Mouse (Mus musculus): ENCODE measurements at regions not wholly inside any gene's neighbourhood (a gene's known extent, or its start where the extent isn't known, plus 50 kb on each side); places are given as distances from the start of the nearest gene placed in this dataset.

DNA sequence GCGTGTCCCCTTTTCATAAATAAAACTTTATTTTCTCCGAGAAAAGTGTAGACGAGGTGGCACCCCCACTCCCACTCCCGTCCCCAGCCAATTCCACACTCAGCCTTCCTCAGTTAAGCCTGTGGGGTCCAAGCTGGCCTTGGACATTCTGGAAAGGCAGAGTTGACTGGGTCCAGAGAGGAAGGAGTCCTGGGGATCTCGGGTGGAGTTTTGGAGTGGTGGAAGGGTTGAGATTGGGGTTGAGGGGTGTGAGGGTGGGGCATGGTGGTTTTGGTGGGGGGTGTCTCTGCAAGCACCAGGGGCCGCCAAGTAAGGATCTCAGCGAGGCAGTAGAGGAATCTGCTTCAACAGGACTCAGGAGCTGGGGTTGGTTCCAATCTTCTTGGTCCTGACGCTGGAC lies 52.7 kb upstream of the Ezh2 start:
- no peak overlapping the region for H3K4me3 ChIP-seq (replicated peaks in 1 of 3; ENCODE audit: low read depth in 2 of 3, low read length in 2 of 3, poor library complexity in 1 of 3)
- H3K36me3 ChIP-seq (replicated peaks in 1 of 2; ENCODE audit: control insufficient read depth in 1 of 2, insufficient read depth in 1 of 2, low read length in 1 of 2) = no peaks in the 10 kb centered on the region
- H3K27me3 ChIP-seq (replicated peaks) = no peaks in the 10 kb centered on the region
- no peak for DNase-seq (ENCODE audit: extremely low read depth)
- dilution Hi-C loops (cut with MboI; ENCODE audit: extremely low pct_ligation_motif_present, extremely low pct_unique_long_range_greater_than_20kb, low sequenced_read_pairs) = no loop called here
- peaks cover 0 to 3% of the 10 kb centered on the region in 2 experiments; a peak in 1 of 4 replicates for H3K4me1 ChIP-seq (ENCODE audit: control insufficient read depth in 1 of 2, insufficient read depth in 2 of 2)
- in situ Hi-C loops (cut with MboI; ENCODE audit: low pct_ligation_motif_present, low pct_unique_long_range_greater_than_20kb, low sequenced_read_pairs) = no loop called here
- no peak overlapping the region for H3K9ac ChIP-seq (ENCODE audit: insufficient read depth, low read depth)
- no peak overlapping the region for H3K27ac ChIP-seq (ENCODE audit: insufficient read depth, low read depth)
- no peak overlapping the region for H3K4me2 ChIP-seq (ENCODE audit: insufficient read depth, low read depth, poor library complexity, severe bottlenecking)
- no peaks in the 10 kb centered on the region for H3K9me3 ChIP-seq (replicated peaks; ENCODE audit: low read length)
- no peaks in the 10 kb centered on the region for H3K79me2 ChIP-seq (replicated peaks; ENCODE audit: control insufficient read depth, extremely low read depth, insufficient read depth, poor library complexity, severe bottlenecking)
- no peak for TF ChIP-seq USF1 (IDR thresholded peaks at IDR 0.05; ENCODE audit: low read depth, low read length)
- TF ChIP-seq E2F4 (IDR thresholded peaks at IDR 0.05; ENCODE audit: insufficient replicate concordance, low read depth, low read length) = no peak
- TF ChIP-seq MEF2A (IDR thresholded peaks at IDR 0.05; ENCODE audit: borderline replicate concordance, low read depth, low read length) = no peak
- no peak for TF ChIP-seq ETS1 (conservative IDR thresholded peaks at IDR 0.05; ENCODE audit: low read depth, low read length)
- no peak for TF ChIP-seq IRF4 (IDR thresholded peaks at IDR 0.05; ENCODE audit: low read depth, low read length)
- TF ChIP-seq TCF12 (IDR thresholded peaks at IDR 0.05; ENCODE audit: low read depth, low read length) = no peak
- TF ChIP-seq CHD2 (IDR thresholded peaks at IDR 0.05; ENCODE audit: low read length) = no peak
- no peak for TF ChIP-seq GABPA (IDR thresholded peaks at IDR 0.05; ENCODE audit: insufficient replicate concordance, low read depth, low read length)
- no peak for TF ChIP-seq JUND (conservative IDR thresholded peaks at IDR 0.05; ENCODE audit: low read depth, low read length)
- TF ChIP-seq CHD1 (IDR thresholded peaks at IDR 0.05; ENCODE audit: low read depth, low read length) = no peak
- TF ChIP-seq ZMIZ1 (IDR thresholded peaks at IDR 0.05; ENCODE audit: low read depth, low read length) = no peak
- TF ChIP-seq PAX5 (IDR thresholded peaks at IDR 0.05; ENCODE audit: low read length) = no peak
- TF ChIP-seq POLR2AphosphoS2 (IDR thresholded peaks at IDR 0.05; ENCODE audit: low read depth, low read length) = no peak
- no peak for TF ChIP-seq KAT2A (IDR thresholded peaks at IDR 0.05; ENCODE audit: insufficient replicate concordance, low read length)
- no peak for TF ChIP-seq ZNF384 (IDR thresholded peaks at IDR 0.05; ENCODE audit: low read depth, low read length)
- no peak for TF ChIP-seq JUN (IDR thresholded peaks at IDR 0.05; ENCODE audit: insufficient read depth, low read depth, low read length)

DNA sequence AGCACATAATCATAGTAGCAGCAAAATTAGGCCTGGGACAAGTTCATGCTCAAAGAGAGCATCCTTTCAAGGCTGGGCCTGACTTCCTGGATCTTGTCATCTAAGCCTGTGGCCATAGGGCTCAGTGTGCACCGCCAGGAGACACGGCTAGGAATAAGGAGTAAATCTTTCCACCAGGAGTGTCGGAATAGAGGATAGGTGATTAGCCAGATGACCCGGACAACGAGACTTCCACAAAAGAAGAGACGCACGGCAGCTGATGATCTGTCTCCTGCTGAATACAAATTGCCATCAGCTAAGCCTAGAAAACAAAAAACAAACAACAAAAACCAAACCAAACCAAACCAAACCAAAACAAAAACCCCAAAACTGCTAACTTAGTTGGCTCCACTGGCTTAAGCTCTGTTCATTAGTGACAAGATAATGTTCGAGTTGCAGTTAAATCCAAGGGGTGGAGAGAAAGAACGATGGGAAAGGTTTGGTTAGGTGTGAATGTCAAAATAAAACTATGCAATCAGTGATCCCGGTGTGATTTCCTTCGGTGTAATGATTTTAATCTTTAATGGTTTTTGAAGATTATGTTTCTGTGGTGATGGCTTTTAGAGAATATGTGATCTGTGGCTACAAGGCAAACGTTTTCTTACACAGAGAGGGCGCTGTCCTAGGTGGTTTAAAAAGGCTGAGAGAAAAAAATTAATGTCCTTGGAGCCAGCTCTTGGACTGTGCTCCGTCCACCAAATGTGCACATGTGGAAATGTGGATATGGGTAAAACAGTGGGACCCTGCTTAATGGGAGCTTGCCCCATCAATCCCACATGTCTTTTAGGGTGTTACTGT lies 51.8 kb upstream of the Ezh2 start:
- no peak for DNase-seq (ENCODE audit: extremely low read depth)
- H3K4me3 ChIP-seq (replicated peaks in 1 of 3; ENCODE audit: low read depth in 2 of 3, low read length in 2 of 3, poor library complexity in 1 of 3) = no peak overlapping the region
- H3K27ac ChIP-seq (ENCODE audit: insufficient read depth, low read depth) = no peak overlapping the region
- H3K79me2 ChIP-seq (replicated peaks; ENCODE audit: control insufficient read depth, extremely low read depth, insufficient read depth, poor library complexity, severe bottlenecking) = no peaks in the 10 kb centered on the region
- no peak overlapping the region for H3K9ac ChIP-seq (ENCODE audit: insufficient read depth, low read depth)
- in situ Hi-C loops (cut with MboI; ENCODE audit: low pct_ligation_motif_present, low pct_unique_long_range_greater_than_20kb, low sequenced_read_pairs) = no loop called here
- H3K9me3 ChIP-seq (replicated peaks; ENCODE audit: low read length) = no peaks in the 10 kb centered on the region
- TF ChIP-seq CTCF (conservative IDR thresholded peaks at IDR 0.05 in 1 of 2, IDR thresholded peaks at IDR 0.05 in 1 of 2; ENCODE audit: low read depth in 2 of 2, low read length in 2 of 2) (0 out of 4 replicates have a peak, but pooled peaks of 1 of the 2 experiments have one; percentile 1), MYC (IDR thresholded peaks at IDR 0.05; ENCODE audit: low read depth, low read length) (no peak), USF2 (conservative IDR thresholded peaks at IDR 0.05; ENCODE audit: low read depth, low read length) (no peak), KAT2A (IDR thresholded peaks at IDR 0.05; ENCODE audit: insufficient replicate concordance, low read length) (no peak), NELFE (IDR thresholded peaks at IDR 0.05; ENCODE audit: low read depth, low read length) (no peak), ZMIZ1 (IDR thresholded peaks at IDR 0.05; ENCODE audit: low read depth, low read length) (no peak)
- H3K27me3 ChIP-seq (replicated peaks) = no peaks in the 10 kb centered on the region
- peaks cover 0 to 3% of the 10 kb centered on the region in 2 experiments; a peak in 1 of 4 replicates for H3K4me1 ChIP-seq (ENCODE audit: control insufficient read depth in 1 of 2, insufficient read depth in 2 of 2)
- dilution Hi-C loops (cut with MboI; ENCODE audit: extremely low pct_ligation_motif_present, extremely low pct_unique_long_range_greater_than_20kb, low sequenced_read_pairs) = no loop called here
- H3K4me2 ChIP-seq (ENCODE audit: insufficient read depth, low read depth, poor library complexity, severe bottlenecking) = no peak overlapping the region
- H3K36me3 ChIP-seq (replicated peaks in 1 of 2; ENCODE audit: control insufficient read depth in 1 of 2, insufficient read depth in 1 of 2, low read length in 1 of 2) = no peaks in the 10 kb centered on the region
